Mouse (Mus musculus) midbrain, embryonic 13.5 days (tissue): ENCODE measurements around the gene Negr1. TPM values are rescaled to one million over a fixed set of nuclear protein-coding genes. Genes with fewer than 3 reads are reported as not detected.

Experiments used
- ATAC-seq: fragments of 200-750 bp; cut with Nextera tagmentation; 2 replicates; pipeline ENCODE4 v1.8.0; 2017; ENCODE audit warnings: mild to moderate bottlenecking, moderate TSS enrichment, moderate library complexity
- H3K27ac ChIP-seq: fragments of 300-500 bp; sonication (generic); 2 replicates; pipeline ENCODE4 v1.5.1; 2015; ENCODE audit warnings: inconsistent platforms, mild to moderate bottlenecking, moderate library complexity
- H3K27me3 ChIP-seq: fragments of 300-500 bp; sonication (generic); 2 replicates; pipeline ENCODE4 v1.6.1; 2015; ENCODE audit warnings: mild to moderate bottlenecking, inconsistent platforms
- H3K36me3 ChIP-seq: fragments of 300-500 bp; sonication (generic); 2 replicates; pipeline ENCODE4 v1.6.1; 2015; ENCODE audit warnings: mild to moderate bottlenecking, inconsistent platforms
- H3K4me1 ChIP-seq: fragments of 300-500 bp; sonication (generic); replicated peaks from 2 replicates; pipeline ENCODE4 v1.6.1; 2015; ENCODE audit warnings: inconsistent platforms
- H3K4me2 ChIP-seq: fragments of 300-500 bp; sonication (generic); replicated peaks from 2 replicates; pipeline ENCODE4 v1.6.1; 2015; ENCODE audit warnings: moderate library complexity, mild to moderate bottlenecking, inconsistent platforms
- H3K4me3 ChIP-seq: fragments of 300-500 bp; sonication (generic); replicated peaks from 2 replicates; pipeline ENCODE4 v1.5.1; 2015; ENCODE audit warnings: mild to moderate bottlenecking, inconsistent platforms
- H3K9ac ChIP-seq: fragments of 300-500 bp; sonication (generic); replicated peaks from 2 replicates; pipeline ENCODE4 v1.6.1; 2015; ENCODE audit warnings: mild to moderate bottlenecking, inconsistent platforms
- H3K9me3 ChIP-seq: fragments of 300-500 bp; sonication (generic); 2 replicates; pipeline ENCODE4 v1.6.1; 2016; ENCODE audit warnings: mild to moderate bottlenecking, inconsistent platforms
- WGBS: fragments of 180-500 bp; shearing (Covaris S2); methylation state at CpG from one replicate; pipeline ENCODE4 v1.1.7; 2015; 5-methylcytosine and 5-hydroxymethylcytosine counted together
- polyA plus RNA-seq: library from polyadenylated mRNA; unstranded; fragments of >200 nt; fragmentation: Nextera tagmentation; extraction: Ambion mirVana; gene quantifications from 2 replicates; pipeline ENCODE4 v1.2.1, GENCODE M21; 2015

Negr1 gene
- polyA plus RNA-seq, 1 experiment from 2014 or later, result 34.1 TPM

GRCm38 (mm10) chr3:156590612-156591011 lies 29.0 kb downstream of the Negr1 start:
- no peak overlapping the region for H3K9ac ChIP-seq
- no peak overlapping the region for H3K4me2 ChIP-seq
- H3K4me3 ChIP-seq, result no peak overlapping the region
- H3K36me3 ChIP-seq, result no peaks in the 10 kb centered on the region
- H3K9me3 ChIP-seq, result no peaks in the 10 kb centered on the region
- ATAC-seq, result no peak
- H3K4me1 ChIP-seq, result 0 out of 2 replicates have a peak, but pooled peaks cover 5% of the 10 kb centered on the region
- H3K27ac ChIP-seq, result no peak overlapping the region
- WGBS, result 91% methylated on average over 4 of the region's 4 CpGs
- no peaks in the 10 kb centered on the region for H3K27me3 ChIP-seq

- Histone ChIP-seq H3K27ac (no peak overlapping the region), H3K4me3 (no peak overlapping the region), H3K36me3 (no peaks in the 10 kb centered on the region), H3K4me1 (0 out of 2 replicates have a peak, but pooled peaks cover 5% of the 10 kb centered on the region), H3K9ac (no peak overlapping the region), H3K9me3 (no peaks in the 10 kb centered on the region), H3K27me3 (no peaks in the 10 kb centered on the region), H3K4me2 (no peak overlapping the region)
- WGBS, result 84% methylated on average over 2 of the region's 2 CpGs
- no peak for ATAC-seq
These were observed 29.5 kb downstream of the Negr1 start for GRCm38 (mm10) chr3:156591125-156591524.

GRCm38 (mm10) chr3:156606846-156607245 lies 45.3 kb downstream of the Negr1 start:
- H3K27ac ChIP-seq, result no peak overlapping the region
- no peaks in the 10 kb centered on the region for H3K27me3 ChIP-seq
- no peak overlapping the region for H3K9ac ChIP-seq
- H3K9me3 ChIP-seq, result no peaks in the 10 kb centered on the region
- no peak overlapping the region for H3K4me3 ChIP-seq
- H3K4me2 ChIP-seq, result no peak overlapping the region
- WGBS, result 85% methylated on average over 3 of the region's 3 CpGs
- no peaks in the 10 kb centered on the region for H3K4me1 ChIP-seq
- ATAC-seq, result no peak
- no peaks in the 10 kb centered on the region for H3K36me3 ChIP-seq

- Histone ChIP-seq H3K27me3 (no peaks in the 10 kb centered on the region), H3K36me3 (no peaks in the 10 kb centered on the region), H3K9ac (no peak overlapping the region), H3K4me1 (no peaks in the 10 kb centered on the region), H3K9me3 (no peaks in the 10 kb centered on the region), H3K4me3 (no peak overlapping the region), H3K4me2 (no peak overlapping the region), H3K27ac (no peak overlapping the region)
- no peak for ATAC-seq
- 96% methylated on average over 2 of the region's 2 CpGs for WGBS
These were observed 58.3 kb downstream of the Negr1 start for GRCm38 (mm10) chr3:156619921-156620320.

- no peak for ATAC-seq
These were observed 67.0 kb downstream of the Negr1 start for GRCm38 (mm10) chr3:156628594-156628993.

GRCm38 (mm10) chr3:156632942-156633341 lies 71.3 kb downstream of the Negr1 start:
- 43% methylated on average over 3 of the region's 3 CpGs for WGBS
- no peaks in the 10 kb centered on the region for H3K36me3 ChIP-seq
- no peak overlapping the region for H3K9ac ChIP-seq
- H3K4me3 ChIP-seq, result no peak overlapping the region
- H3K27me3 ChIP-seq, result no peaks in the 10 kb centered on the region
- no peak overlapping the region for H3K27ac ChIP-seq
- H3K4me1 ChIP-seq, result peaks cover 13% of the 10 kb centered on the region; the same call in 1 of the 2 replicates
- ATAC-seq, result no peak
- no peak overlapping the region for H3K4me2 ChIP-seq
- H3K9me3 ChIP-seq, result no peaks in the 10 kb centered on the region

More at GRCm38 (mm10) chr3:156628594-156628993, 67.0 kb downstream of the Negr1 start:
- Histone ChIP-seq H3K4me2 (no peak overlapping the region), H3K4me1 (peaks cover 13% of the 10 kb centered on the region; the same call in 1 of the 2 replicates), H3K27ac (no peak overlapping the region), H3K4me3 (no peak overlapping the region), H3K9me3 (no peaks in the 10 kb centered on the region), H3K9ac (no peak overlapping the region), H3K36me3 (no peaks in the 10 kb centered on the region), H3K27me3 (no peaks in the 10 kb centered on the region)
- whole genome bisulfite sequencing, result 35% methylated on average over 2 of the region's 2 CpGs

- H3K4me2 ChIP-seq, result no peak overlapping the region
- H3K4me3 ChIP-seq, result no peak overlapping the region
- no peak overlapping the region for H3K27ac ChIP-seq
- 80% methylated on average over 3 of the region's 3 CpGs for WGBS
- no peaks in the 10 kb centered on the region for H3K36me3 ChIP-seq
- no peaks in the 10 kb centered on the region for H3K27me3 ChIP-seq
- no peaks in the 10 kb centered on the region for H3K4me1 ChIP-seq
- no peak overlapping the region for H3K9ac ChIP-seq
- ATAC-seq, result no peak
- H3K9me3 ChIP-seq, result no peaks in the 10 kb centered on the region
These were observed 77.8 kb downstream of the Negr1 start for GRCm38 (mm10) chr3:156639382-156639781.

- no peak for ATAC-seq
- Histone ChIP-seq H3K36me3 (no peaks in the 10 kb centered on the region), H3K9me3 (no peaks in the 10 kb centered on the region), H3K27ac (no peak overlapping the region), H3K27me3 (no peaks in the 10 kb centered on the region), H3K4me2 (no peak overlapping the region), H3K4me3 (no peak overlapping the region), H3K4me1 (no peaks in the 10 kb centered on the region), H3K9ac (no peak overlapping the region)
- WGBS, result 86% methylated on average over 3 of the region's 3 CpGs
These were observed 82.2 kb downstream of the Negr1 start for GRCm38 (mm10) chr3:156643710-156644363.

- H3K9me3 ChIP-seq, result no peaks in the 10 kb centered on the region
- H3K4me2 ChIP-seq, result no peak overlapping the region
- no peak overlapping the region for H3K27ac ChIP-seq
- H3K36me3 ChIP-seq, result no peaks in the 10 kb centered on the region
- no peaks in the 10 kb centered on the region for H3K27me3 ChIP-seq
- no peaks in the 10 kb centered on the region for H3K4me1 ChIP-seq
- 77% methylated on average over 3 of the region's 3 CpGs for WGBS
- H3K9ac ChIP-seq, result no peak overlapping the region
- ATAC-seq, result no peak
- no peak overlapping the region for H3K4me3 ChIP-seq
These were observed 86.8 kb downstream of the Negr1 start for GRCm38 (mm10) chr3:156648378-156648777.

GRCm38 (mm10) chr3:156662553-156662952 lies 101.0 kb downstream of the Negr1 start:
- Histone ChIP-seq H3K9ac (no peak overlapping the region), H3K9me3 (no peaks in the 10 kb centered on the region), H3K4me3 (no peak overlapping the region), H3K36me3 (no peaks in the 10 kb centered on the region), H3K27ac (no peak overlapping the region), H3K4me1 (no peaks in the 10 kb centered on the region), H3K4me2 (no peak overlapping the region), H3K27me3 (no peaks in the 10 kb centered on the region)
- 90% methylated on average over 2 of the region's 2 CpGs for WGBS
- ATAC-seq, result peak; percentile 40; the same call in 1 of the 2 replicates

GRCm38 (mm10) chr3:156672560-156672959 lies 111.0 kb downstream of the Negr1 start:
- no peaks in the 10 kb centered on the region for H3K4me1 ChIP-seq
- H3K27ac ChIP-seq, result no peak overlapping the region
- H3K27me3 ChIP-seq, result no peaks in the 10 kb centered on the region
- ATAC-seq, result no peak
- H3K9ac ChIP-seq, result no peak overlapping the region
- H3K4me2 ChIP-seq, result no peak overlapping the region
- H3K36me3 ChIP-seq, result no peaks in the 10 kb centered on the region
- H3K9me3 ChIP-seq, result no peaks in the 10 kb centered on the region
- 86% methylated on average over 3 of the region's 3 CpGs for WGBS
- no peak overlapping the region for H3K4me3 ChIP-seq

- Histone ChIP-seq H3K9ac (no peak overlapping the region), H3K27me3 (no peaks in the 10 kb centered on the region), H3K4me2 (no peak overlapping the region), H3K4me3 (no peak overlapping the region), H3K9me3 (no peaks in the 10 kb centered on the region), H3K27ac (no peak overlapping the region), H3K4me1 (no peaks in the 10 kb centered on the region), H3K36me3 (no peaks in the 10 kb centered on the region)
- WGBS, result 89% methylated on average over 5 of the region's 5 CpGs
- no peak for ATAC-seq
These were observed 128.5 kb downstream of the Negr1 start for GRCm38 (mm10) chr3:156690059-156690605.

- ATAC-seq, result no peak
These were observed 137.1 kb downstream of the Negr1 start for GRCm38 (mm10) chr3:156698687-156699086.

More at GRCm38 (mm10) chr3:156698687-156699086, 137.1 kb downstream of the Negr1 start:
- H3K9me3 ChIP-seq, result no peaks in the 10 kb centered on the region
- H3K27ac ChIP-seq, result no peak overlapping the region
- no peaks in the 10 kb centered on the region for H3K36me3 ChIP-seq
- 94% methylated on average over 1 of the region's 1 CpGs for WGBS
- H3K9ac ChIP-seq, result no peak overlapping the region
- no peak overlapping the region for H3K4me3 ChIP-seq
- no peak overlapping the region for H3K4me2 ChIP-seq
- H3K4me1 ChIP-seq, result no peaks in the 10 kb centered on the region
- no peaks in the 10 kb centered on the region for H3K27me3 ChIP-seq
